Mouse (Mus musculus) layer of hippocampus, postnatal 25 days (tissue): Measurements from ENCODE around the gene Eif5. TPM values are rescaled to one million over a fixed set of nuclear protein-coding genes. Genes with fewer than 3 reads are reported as not detected.

Experiments
- DNase-seq, 2 experiments: peaks; one replicate each; pipeline ENCODE4 v3.0.0; 2022; ENCODE audit warnings: mixed read lengths in 2 of 2, low spot score in 1 of 2; ENCODE audit errors: extremely low spot score in 1 of 2
- total RNA-seq, 2 experiments: library from RNA; stranded (reverse); gene quantifications; 2 replicates each; pipeline ENCODE4 v1.2.3; 2021

Gene Eif5
- total RNA-seq, 2 experiments from 2014 or later, result 243 to 246 TPM

GRCm38 (mm10) chr12:111560286-111560685 lies 22.5 kb downstream of the Eif5 start:
- DNase-seq, result no peak

GRCm38 (mm10) chr12:111562276-111562814 lies 24.5 kb downstream of the Eif5 start:
- no peak for DNase-seq

DNA sequence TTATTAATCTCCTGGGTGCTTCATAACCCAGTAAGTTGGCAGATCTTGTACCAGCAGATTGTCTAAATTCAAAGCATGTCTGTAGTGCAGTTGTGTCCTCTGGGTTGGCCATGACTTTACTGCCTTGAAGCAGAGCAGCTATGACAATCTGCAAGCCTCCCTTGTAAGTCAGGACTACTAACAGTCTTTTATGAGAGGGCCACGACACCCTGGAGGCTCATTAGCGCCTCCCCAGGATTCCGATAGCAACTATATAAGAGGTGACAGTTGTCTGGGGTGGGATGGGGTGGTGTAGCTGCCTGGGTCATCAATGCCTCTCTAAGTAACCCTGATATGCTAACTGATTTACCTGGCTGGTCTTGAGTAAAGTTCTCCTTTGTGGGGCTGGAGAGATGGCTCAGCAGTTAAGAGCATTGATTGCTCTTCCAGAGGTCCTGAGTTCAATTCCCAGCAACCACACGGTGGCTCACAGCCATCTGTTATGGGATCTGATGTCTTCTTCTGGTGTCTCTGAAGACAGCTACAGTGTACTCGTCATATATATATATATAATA lies 25.3 kb downstream of the Eif5 start:
- DNase-seq, result no peak

GRCm38 (mm10) chr12:111565363-111565762 lies 27.5 kb downstream of the Eif5 start:
- DNase-seq, result no peak

DNA sequence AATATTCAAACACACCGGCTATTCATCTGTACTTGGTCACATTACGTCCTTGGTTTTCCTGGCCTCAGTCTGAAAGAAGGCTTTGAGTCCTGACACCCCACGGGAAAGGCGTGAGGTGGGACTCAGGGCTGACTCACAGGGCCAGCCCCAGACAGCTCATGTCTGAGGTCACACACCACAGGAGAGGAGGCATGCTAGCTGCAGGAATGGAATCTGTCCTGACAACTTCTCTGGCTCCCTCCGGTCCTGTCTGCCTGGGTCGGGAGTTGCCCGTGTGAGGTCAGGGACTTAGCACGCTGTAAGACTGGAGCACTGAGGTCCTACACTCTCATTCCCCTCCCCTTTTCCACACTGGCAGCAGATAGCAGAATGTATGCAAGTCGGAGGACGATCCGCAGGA lies 31.0 kb downstream of the Eif5 start:
- no peak for DNase-seq

DNA sequence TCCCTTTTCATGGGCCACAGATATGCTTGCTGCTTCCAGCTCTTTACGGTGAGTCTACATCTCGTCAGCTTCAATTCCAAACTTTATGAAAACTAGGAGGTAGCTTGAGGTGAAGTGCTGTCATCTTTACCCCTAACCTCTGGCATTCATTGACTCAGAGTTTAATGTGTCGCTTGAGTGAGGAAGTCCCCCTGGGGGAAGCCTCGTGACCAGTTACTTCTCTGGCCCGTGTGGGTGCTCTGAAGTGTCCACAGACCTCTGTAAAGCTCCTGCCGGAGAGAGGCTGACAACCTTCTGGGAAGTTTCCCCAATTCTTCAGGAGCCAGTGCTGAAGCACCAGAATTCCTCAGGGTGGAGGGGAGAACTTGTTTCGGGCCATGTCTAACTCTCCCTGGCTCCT lies 34.6 kb downstream of the Eif5 start:
- DNase-seq, result no peak

DNA sequence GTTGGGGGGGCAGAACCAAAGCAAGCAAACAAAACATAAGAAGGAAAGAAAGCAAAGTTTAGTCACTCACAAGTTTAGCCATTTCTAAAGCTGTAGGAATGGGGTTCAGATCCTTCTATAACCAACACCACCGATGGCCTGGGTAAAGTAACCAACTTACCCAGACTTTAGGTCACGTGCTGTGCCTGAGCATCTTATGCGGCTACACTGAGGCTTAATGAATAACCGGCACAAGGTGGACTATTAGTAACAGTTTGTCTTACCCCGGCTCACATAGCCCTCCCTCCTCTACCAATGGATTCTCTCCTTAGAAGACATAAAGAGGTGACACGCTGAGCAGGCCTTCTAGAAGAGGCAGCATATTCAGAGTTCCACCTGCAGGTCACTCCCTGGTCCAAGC lies 35.5 kb downstream of the Eif5 start:
- DNase-seq, result no peak

DNA sequence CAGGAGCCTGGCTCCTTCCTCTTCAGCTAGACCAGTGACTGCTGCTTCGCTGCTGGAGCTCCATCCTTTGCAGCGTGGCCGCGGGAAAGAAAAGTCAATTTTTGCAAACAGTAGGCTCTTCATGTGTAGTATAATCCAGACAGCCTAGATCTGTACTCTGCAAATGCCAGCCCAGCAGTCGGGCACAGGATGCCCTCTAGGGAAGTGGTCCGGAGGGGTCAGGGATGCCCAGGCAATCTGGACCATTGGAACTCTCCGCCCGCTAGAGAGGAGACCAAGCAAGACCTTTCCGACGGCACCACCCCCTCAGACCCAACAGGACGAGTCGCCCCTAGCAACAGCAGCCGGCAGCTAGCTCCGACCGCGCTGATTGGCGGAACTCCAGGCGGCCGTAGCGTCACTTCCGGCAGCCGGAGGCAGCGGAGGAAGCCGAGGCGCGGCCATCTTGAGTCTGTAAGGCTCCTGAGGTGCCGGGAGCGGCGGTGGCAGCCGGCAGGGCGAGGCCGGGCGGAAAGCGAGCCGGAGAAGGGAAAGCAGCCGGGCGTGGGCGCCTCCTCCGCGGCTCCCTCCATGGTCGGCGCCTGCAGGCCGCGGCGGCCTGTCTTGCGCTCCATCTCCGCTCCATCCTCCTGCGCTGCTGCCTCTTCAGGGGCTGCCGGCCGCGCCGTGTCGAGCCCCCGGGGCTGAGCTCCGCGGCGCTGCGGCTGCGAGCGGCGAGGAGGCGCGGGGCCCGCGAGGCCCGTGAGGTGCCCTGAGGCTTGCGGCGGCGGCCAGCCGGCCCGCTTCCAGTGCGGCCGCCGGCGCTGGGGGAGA lies 36.5 kb downstream of the Eif5 start, which contains the start of gene Mark3:
Mark3 (plus strand) TSS at position 450 of the 813 bp plus-strand sequence.
- DNase-seq, result peak; percentile 97 to 98

- DNase-seq, result peak in 1 of 2 experiments; percentile 27
Measured at GRCm38 (mm10) chr12:111574887-111575838, 37.3 kb downstream of the Eif5 start.

GRCm38 (mm10) chr12:111583058-111583457 lies 45.2 kb downstream of the Eif5 start:
- no peak for DNase-seq

DNA sequence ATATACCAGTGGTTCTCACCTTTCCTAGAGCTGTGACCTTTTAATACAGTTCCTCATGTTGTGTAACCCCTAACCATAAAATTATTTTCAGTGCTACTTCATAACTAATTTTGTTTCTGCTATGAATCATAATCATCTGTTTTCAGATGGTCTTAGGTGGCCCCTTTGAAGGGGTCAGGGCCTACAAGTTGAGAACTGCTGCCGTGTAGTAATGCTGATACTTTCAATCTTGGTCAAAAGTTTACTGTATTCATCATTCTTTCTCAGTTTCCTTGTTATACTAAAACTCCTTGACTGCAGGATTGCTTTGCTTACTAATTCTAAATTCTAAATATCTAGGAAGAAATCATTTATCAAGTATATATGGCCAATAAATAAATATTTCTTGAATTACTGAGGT lies 46.6 kb downstream of the Eif5 start:
- no peak for DNase-seq

DNA sequence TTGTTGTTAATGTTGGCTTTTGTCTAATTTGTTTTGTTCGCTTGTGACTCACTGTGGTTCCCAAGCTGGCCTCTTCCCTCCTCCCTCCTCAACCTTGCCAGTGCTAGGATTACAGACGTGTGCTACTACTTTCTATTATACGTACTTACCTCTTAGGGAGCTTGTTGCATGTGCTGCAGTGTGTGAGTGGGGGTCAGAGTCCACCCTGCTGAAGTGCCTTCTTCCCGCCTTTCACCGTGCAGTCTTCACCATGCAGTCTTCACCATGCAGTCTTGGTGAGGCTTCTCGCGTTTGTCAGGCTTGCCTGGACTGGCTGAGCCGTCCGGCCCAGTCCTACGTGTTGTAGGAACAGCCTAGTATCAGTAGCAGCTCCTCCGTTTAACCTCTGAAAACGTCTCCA lies 49.4 kb downstream of the Eif5 start:
- no peak for DNase-seq

DNA sequence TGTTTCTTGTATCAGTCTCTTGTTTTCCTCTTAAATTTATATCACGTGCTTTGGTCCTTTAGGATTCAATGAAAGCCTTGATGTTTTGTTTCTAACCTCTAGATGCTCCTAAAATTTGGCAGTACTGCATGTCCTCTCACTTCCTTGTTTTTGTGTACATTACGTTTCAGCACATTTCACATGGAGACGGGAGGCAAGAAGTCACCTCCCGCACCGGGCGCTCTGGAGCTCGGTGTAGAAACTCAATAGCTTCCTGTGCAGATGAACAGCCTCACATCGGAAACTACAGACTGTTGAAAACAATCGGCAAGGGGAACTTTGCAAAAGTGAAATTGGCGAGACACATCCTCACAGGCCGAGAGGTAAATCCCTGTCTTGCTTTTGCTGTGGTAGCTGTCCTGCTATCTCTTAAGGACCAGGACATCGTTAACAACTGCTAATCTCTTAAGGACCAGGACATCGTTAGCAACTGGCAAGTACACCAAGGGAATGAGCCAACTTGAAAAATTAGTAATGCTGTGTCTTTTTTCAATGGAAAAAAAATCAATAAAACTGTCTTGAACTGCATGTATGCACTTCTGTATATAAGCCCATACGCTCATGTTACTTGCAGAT lies 54.7 kb downstream of the Eif5 start:
- no peak for DNase-seq

- DNase-seq, result no peak
Measured at GRCm38 (mm10) chr12:111593775-111594174, 56.0 kb downstream of the Eif5 start.

Other genes with a start within 250 kb of the Eif5 start
- gene Cdc42bpb, start 160.3 kb upstream of the Eif5 start, total RNA-seq, result 100 to 1,000 TPM; 107 to 117 TPM
- under 1 TPM in 1 of 2 experiments, not detected in 1; 0.86 TPM for gene Lbhd2, start 131.2 kb upstream of the Eif5 start, total RNA-seq
- gene Exoc3l4, start 121.0 kb upstream of the Eif5 start, total RNA-seq, result 1 to 10 TPM; 2.6 to 3.4 TPM
- gene Tnfaip2, start 95.5 kb upstream of the Eif5 start, total RNA-seq, result under 1 TPM; 0.63 to 0.81 TPM
- gene Gm266, start 52.2 kb upstream of the Eif5 start, total RNA-seq, result 1 to 10 TPM; 5.6 to 7.8 TPM
- gene Mark3, start 36.5 kb downstream of the Eif5 start, total RNA-seq, result 100 to 1,000 TPM; 103 to 116 TPM
- 1,000 to 10,000 TPM; 1,260 to 1,351 TPM for gene Ckb, start 134.3 kb downstream of the Eif5 start, total RNA-seq
- gene Trmt61a, start 140.1 kb downstream of the Eif5 start, total RNA-seq, result 10 to 100 TPM; 17.1 to 19.7 TPM
- 10 to 100 TPM; 46.7 to 54.1 TPM for gene Bag5, start 175.2 kb downstream of the Eif5 start, total RNA-seq
- gene Apopt1, start 175.2 kb downstream of the Eif5 start, total RNA-seq, result 10 to 100 TPM; 36.2 to 38.9 TPM
- 100 to 1,000 TPM; 701 to 727 TPM for gene Klc1, start 220.8 kb downstream of the Eif5 start, total RNA-seq